Mouse (Mus musculus): Measurements from ENCODE around the gene Slc24a2. TPM values are rescaled to one million over a fixed set of nuclear protein-coding genes. Genes with fewer than 3 reads are reported as not detected.
A peak's percentile ranks its signal among the peaks of the same experiment; 100 is the strongest.

The Slc24a2 gene
- 3.8 and 8.2 TPM in 2 replicates for polyA plus RNA-seq (2014; fragmentation: Nextera tagmentation; extraction: Ambion mirVana)

DNA sequence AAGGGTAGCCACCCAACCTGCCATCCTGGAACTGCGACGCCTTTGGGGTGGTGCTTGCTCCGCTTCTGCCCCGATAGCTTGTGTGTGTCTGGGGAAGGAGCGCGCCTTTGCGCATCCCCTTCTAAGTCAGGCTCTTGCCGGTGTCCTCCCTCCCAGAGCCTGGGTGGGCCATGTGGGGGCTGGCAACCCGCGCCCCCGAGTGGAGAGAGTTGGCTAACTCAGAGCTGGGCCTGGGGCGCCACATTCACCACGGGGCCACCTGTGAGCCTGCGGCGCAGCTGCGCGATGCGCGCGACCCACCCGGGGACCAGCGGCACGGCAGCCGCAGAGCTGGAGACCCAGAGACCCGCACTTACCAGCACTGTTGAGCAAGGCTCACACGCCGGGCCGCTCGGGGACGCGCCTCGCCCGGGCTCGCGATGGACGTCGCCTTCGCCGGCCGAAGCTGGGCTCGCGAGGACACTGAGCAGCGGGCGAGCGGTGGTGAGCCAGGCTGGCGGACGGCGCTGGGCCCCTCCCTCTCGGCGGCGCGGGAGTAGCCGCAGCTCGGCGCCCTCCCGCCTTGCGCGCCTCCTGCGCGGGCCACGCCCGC is at the start of gene Slc24a2:
Slc24a2 (minus strand) TSS at position 518 of the 592 bp plus-strand sequence.
- H3K27me3 ChIP-seq (ENCODE audit: control insufficient read depth, insufficient read depth, low read length): no peaks in the 10 kb centered on the region
- H3K4me1 ChIP-seq (ENCODE audit: control insufficient read depth, insufficient read depth, low read length): no peaks in the 10 kb centered on the region
- peak within 1 kb of the TSS; percentile 57 for H3K27ac ChIP-seq (ENCODE audit: low read depth, low read length)
- H3K4me2 ChIP-seq (ENCODE audit: low read depth, low read length): peak within 1 kb of the TSS; percentile 91
- ATAC-seq (ENCODE audit: low read depth): peak; percentile 94
- no peaks in the 10 kb centered on the region for H3K9me3 ChIP-seq (ENCODE audit: control insufficient read depth, low read length)
- peak within 1 kb of the TSS; percentile 63 for H3K9ac ChIP-seq (replicated peaks; ENCODE audit: low read depth, low read length)
- peak within 1 kb of the TSS; percentile 56 for H3K4me3 ChIP-seq (ENCODE audit: low read depth, low read length)
- WGBS: under 1% methylated on average over 46 of the region's 62 CpGs
- no peaks in the 10 kb centered on the region for H3K36me3 ChIP-seq (ENCODE audit: control insufficient read depth, insufficient read depth, low read length)

GRCm38 (mm10) chr4:87274825-87275224 is 44.5 kb upstream of the Slc24a2 start:
- no peak for ATAC-seq (ENCODE audit: low read depth)

DNA sequence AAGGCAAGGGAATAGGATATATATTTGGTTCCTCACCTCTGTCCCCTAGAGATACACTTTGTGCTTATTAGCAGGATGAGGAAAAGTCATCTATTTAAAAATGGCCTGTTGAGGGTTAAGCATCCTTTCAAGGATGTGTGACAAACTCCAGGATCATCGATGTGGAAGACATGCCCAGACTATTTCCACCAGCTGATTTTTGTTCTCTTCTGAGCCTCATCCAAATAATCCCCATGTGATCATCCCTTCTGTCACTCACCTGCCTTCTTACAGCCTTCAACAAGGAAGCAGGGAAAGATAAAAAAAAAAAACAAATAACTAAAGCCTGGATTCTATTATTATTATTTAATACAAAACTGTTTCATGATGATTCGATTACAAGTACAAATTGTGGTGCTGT is 44.0 kb upstream of the Slc24a2 start:
- no peak for ATAC-seq (ENCODE audit: low read depth)
- Histone ChIP-seq H3K9ac (replicated peaks; ENCODE audit: low read depth, low read length) (no peak overlapping the region), H3K4me2 (ENCODE audit: low read depth, low read length) (no peak overlapping the region), H3K9me3 (ENCODE audit: control insufficient read depth, low read length) (no peaks in the 10 kb centered on the region), H3K4me1 (ENCODE audit: control insufficient read depth, insufficient read depth, low read length) (no peaks in the 10 kb centered on the region), H3K27ac (ENCODE audit: low read depth, low read length) (no peak overlapping the region), H3K4me3 (ENCODE audit: low read depth, low read length) (no peak overlapping the region), H3K27me3 (ENCODE audit: control insufficient read depth, insufficient read depth, low read length) (no peaks in the 10 kb centered on the region), H3K36me3 (ENCODE audit: control insufficient read depth, insufficient read depth, low read length) (no peaks in the 10 kb centered on the region)
- 83% methylated on average over 2 of the region's 2 CpGs for WGBS

More at GRCm38 (mm10) chr4:87274825-87275224, 44.5 kb upstream of the Slc24a2 start:
- Histone ChIP-seq H3K36me3 (ENCODE audit: control insufficient read depth, insufficient read depth, low read length) (no peaks in the 10 kb centered on the region), H3K9me3 (ENCODE audit: control insufficient read depth, low read length) (no peaks in the 10 kb centered on the region), H3K27me3 (ENCODE audit: control insufficient read depth, insufficient read depth, low read length) (no peaks in the 10 kb centered on the region), H3K4me2 (ENCODE audit: low read depth, low read length) (no peak overlapping the region), H3K4me1 (ENCODE audit: control insufficient read depth, insufficient read depth, low read length) (no peaks in the 10 kb centered on the region), H3K4me3 (ENCODE audit: low read depth, low read length) (no peak overlapping the region), H3K27ac (ENCODE audit: low read depth, low read length) (no peak overlapping the region), H3K9ac (replicated peaks; ENCODE audit: low read depth, low read length) (no peak overlapping the region)
- 46% methylated on average over 1 of the region's 1 CpGs for WGBS

- H3K4me3 ChIP-seq (ENCODE audit: low read depth, low read length): no peak overlapping the region
- no peaks in the 10 kb centered on the region for H3K27me3 ChIP-seq (ENCODE audit: control insufficient read depth, insufficient read depth, low read length)
- H3K9me3 ChIP-seq (ENCODE audit: control insufficient read depth, low read length): no peaks in the 10 kb centered on the region
- WGBS: 95% methylated on average over 3 of the region's 3 CpGs
- no peak overlapping the region for H3K9ac ChIP-seq (replicated peaks; ENCODE audit: low read depth, low read length)
- H3K4me1 ChIP-seq (ENCODE audit: control insufficient read depth, insufficient read depth, low read length): no peaks in the 10 kb centered on the region
- H3K36me3 ChIP-seq (ENCODE audit: control insufficient read depth, insufficient read depth, low read length): no peaks in the 10 kb centered on the region
- no peak overlapping the region for H3K27ac ChIP-seq (ENCODE audit: low read depth, low read length)
- no peak overlapping the region for H3K4me2 ChIP-seq (ENCODE audit: low read depth, low read length)
- ATAC-seq (ENCODE audit: low read depth): no peak
Observed at GRCm38 (mm10) chr4:87273476-87273875, 43.2 kb upstream of the Slc24a2 start.

- Histone ChIP-seq H3K9me3 (ENCODE audit: control insufficient read depth, low read length) (no peaks in the 10 kb centered on the region), H3K36me3 (ENCODE audit: control insufficient read depth, insufficient read depth, low read length) (no peaks in the 10 kb centered on the region), H3K4me1 (ENCODE audit: control insufficient read depth, insufficient read depth, low read length) (no peaks in the 10 kb centered on the region), H3K27ac (ENCODE audit: low read depth, low read length) (no peak overlapping the region), H3K4me2 (ENCODE audit: low read depth, low read length) (peak overlapping the region; percentile 91), H3K4me3 (ENCODE audit: low read depth, low read length) (peak overlapping the region; percentile 56), H3K27me3 (ENCODE audit: control insufficient read depth, insufficient read depth, low read length) (no peaks in the 10 kb centered on the region), H3K9ac (replicated peaks; ENCODE audit: low read depth, low read length) (peak overlapping the region; percentile 63)
- 10% methylated on average over 14 of the region's 14 CpGs for WGBS
- peak; percentile 72 for ATAC-seq (ENCODE audit: low read depth)
Observed at GRCm38 (mm10) chr4:87229224-87229959, 885 bp downstream of the Slc24a2 start.

DNA sequence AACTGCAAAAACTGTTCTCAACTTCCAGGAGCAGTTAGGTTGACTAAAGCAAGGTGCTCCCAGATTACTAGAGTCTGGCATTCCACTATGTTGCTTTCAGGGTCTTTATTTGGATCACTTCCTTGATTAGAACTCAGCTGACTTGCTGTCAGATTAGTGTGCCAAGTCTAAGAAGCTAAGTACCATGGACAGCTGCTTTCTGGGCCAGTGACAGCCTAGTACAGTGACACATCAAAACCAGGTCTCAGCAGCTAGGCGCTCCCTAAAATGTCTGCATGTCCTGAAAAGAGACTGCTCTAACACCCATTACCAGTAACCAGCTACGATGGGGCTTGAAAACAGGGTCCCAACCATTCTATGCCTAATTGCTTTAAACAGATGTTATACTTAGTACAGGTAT is 8.7 kb downstream of the Slc24a2 start:
- H3K4me2 ChIP-seq (ENCODE audit: low read depth, low read length): no peak overlapping the region
- ATAC-seq (ENCODE audit: low read depth): no peak
- no peaks in the 10 kb centered on the region for H3K36me3 ChIP-seq (ENCODE audit: control insufficient read depth, insufficient read depth, low read length)
- H3K4me1 ChIP-seq (ENCODE audit: control insufficient read depth, insufficient read depth, low read length): no peaks in the 10 kb centered on the region
- no peak overlapping the region for H3K4me3 ChIP-seq (ENCODE audit: low read depth, low read length)
- H3K9ac ChIP-seq (replicated peaks; ENCODE audit: low read depth, low read length): no peak overlapping the region
- no peak overlapping the region for H3K27ac ChIP-seq (ENCODE audit: low read depth, low read length)
- WGBS: 55% methylated on average over 2 of the region's 2 CpGs
- no peaks in the 10 kb centered on the region for H3K27me3 ChIP-seq (ENCODE audit: control insufficient read depth, insufficient read depth, low read length)
- H3K9me3 ChIP-seq (ENCODE audit: control insufficient read depth, low read length): no peaks in the 10 kb centered on the region

DNA sequence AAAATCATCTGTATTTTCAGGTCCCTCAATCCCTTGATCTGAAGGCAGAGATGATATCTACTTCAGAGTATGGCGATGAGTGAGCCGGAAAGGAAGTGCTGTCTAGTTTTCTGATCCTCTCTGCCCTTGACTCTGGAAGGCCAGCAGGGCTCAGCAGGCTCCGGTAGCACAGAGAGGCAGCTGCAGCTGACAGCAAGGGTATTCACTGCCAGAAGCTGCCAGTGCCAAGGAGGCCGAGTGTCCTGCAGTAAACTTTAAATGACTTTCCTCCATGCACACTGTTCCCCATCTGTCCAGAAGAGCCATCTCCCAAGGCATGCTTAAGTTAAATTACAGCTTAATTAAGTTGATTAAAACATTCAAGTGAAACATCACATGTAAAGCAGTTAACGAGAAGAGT is 12.1 kb downstream of the Slc24a2 start:
- Histone ChIP-seq H3K36me3 (ENCODE audit: control insufficient read depth, insufficient read depth, low read length) (no peaks in the 10 kb centered on the region), H3K27ac (ENCODE audit: low read depth, low read length) (no peak overlapping the region), H3K4me3 (ENCODE audit: low read depth, low read length) (no peak overlapping the region), H3K4me1 (ENCODE audit: control insufficient read depth, insufficient read depth, low read length) (no peaks in the 10 kb centered on the region), H3K9ac (replicated peaks; ENCODE audit: low read depth, low read length) (no peak overlapping the region), H3K9me3 (ENCODE audit: control insufficient read depth, low read length) (no peaks in the 10 kb centered on the region), H3K27me3 (ENCODE audit: control insufficient read depth, insufficient read depth, low read length) (no peaks in the 10 kb centered on the region), H3K4me2 (ENCODE audit: low read depth, low read length) (no peak overlapping the region)
- 58% methylated on average over 5 of the region's 5 CpGs for WGBS
- no peak for ATAC-seq (ENCODE audit: low read depth)

- H3K9me3 ChIP-seq (ENCODE audit: control insufficient read depth, low read length): no peaks in the 10 kb centered on the region
- WGBS: 45% methylated on average over 6 of the region's 6 CpGs
- ATAC-seq (ENCODE audit: low read depth): peak; percentile 54; the same call in 1 of the 2 replicates
- H3K36me3 ChIP-seq (ENCODE audit: control insufficient read depth, insufficient read depth, low read length): no peaks in the 10 kb centered on the region
- no peak overlapping the region for H3K27ac ChIP-seq (ENCODE audit: low read depth, low read length)
- H3K9ac ChIP-seq (replicated peaks; ENCODE audit: low read depth, low read length): no peak overlapping the region
- H3K4me2 ChIP-seq (ENCODE audit: low read depth, low read length): no peak overlapping the region
- H3K4me3 ChIP-seq (ENCODE audit: low read depth, low read length): no peak overlapping the region
- H3K27me3 ChIP-seq (ENCODE audit: control insufficient read depth, insufficient read depth, low read length): no peaks in the 10 kb centered on the region
- H3K4me1 ChIP-seq (ENCODE audit: control insufficient read depth, insufficient read depth, low read length): no peaks in the 10 kb centered on the region
Observed at GRCm38 (mm10) chr4:87211344-87211978, 18.8 kb downstream of the Slc24a2 start.

DNA sequence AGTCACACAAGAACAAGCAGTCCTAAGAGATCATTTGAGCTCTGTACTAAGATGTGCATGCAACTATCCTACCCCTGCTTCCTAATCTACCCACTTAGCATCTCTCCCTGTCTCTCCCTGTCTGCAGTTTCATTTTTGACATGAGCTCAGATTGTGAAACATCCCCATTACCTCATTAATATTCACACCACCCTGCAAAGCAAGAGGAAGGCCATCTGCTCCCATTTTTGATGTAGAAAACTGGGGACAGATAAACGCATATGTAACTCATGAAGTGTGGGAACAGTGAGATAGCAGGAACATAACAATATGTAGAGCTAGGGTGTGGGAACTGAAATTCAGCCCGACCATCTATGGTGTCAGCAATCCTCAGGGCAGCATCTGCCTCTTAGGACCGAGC is 19.7 kb downstream of the Slc24a2 start:
- WGBS: 57% methylated on average over 3 of the region's 3 CpGs
- no peak for ATAC-seq (ENCODE audit: low read depth)
- H3K4me1 ChIP-seq (ENCODE audit: control insufficient read depth, insufficient read depth, low read length): no peaks in the 10 kb centered on the region
- H3K4me2 ChIP-seq (ENCODE audit: low read depth, low read length): no peak overlapping the region
- no peaks in the 10 kb centered on the region for H3K27me3 ChIP-seq (ENCODE audit: control insufficient read depth, insufficient read depth, low read length)
- H3K36me3 ChIP-seq (ENCODE audit: control insufficient read depth, insufficient read depth, low read length): no peaks in the 10 kb centered on the region
- H3K9me3 ChIP-seq (ENCODE audit: control insufficient read depth, low read length): no peaks in the 10 kb centered on the region
- H3K27ac ChIP-seq (ENCODE audit: low read depth, low read length): no peak overlapping the region
- H3K4me3 ChIP-seq (ENCODE audit: low read depth, low read length): no peak overlapping the region
- no peak overlapping the region for H3K9ac ChIP-seq (replicated peaks; ENCODE audit: low read depth, low read length)

All from neural tube, embryonic 14.5 days (tissue).